Mouse (Mus musculus) R1 (cell line): ENCODE data around the gene Olfr70.

Source experiments
- DNase-seq: peaks from one replicate; pipeline ENCODE4 v3.0.0-alpha.2; 2018; ENCODE audit warnings: low read depth, low spot score

Gene Olfr70

DNA sequence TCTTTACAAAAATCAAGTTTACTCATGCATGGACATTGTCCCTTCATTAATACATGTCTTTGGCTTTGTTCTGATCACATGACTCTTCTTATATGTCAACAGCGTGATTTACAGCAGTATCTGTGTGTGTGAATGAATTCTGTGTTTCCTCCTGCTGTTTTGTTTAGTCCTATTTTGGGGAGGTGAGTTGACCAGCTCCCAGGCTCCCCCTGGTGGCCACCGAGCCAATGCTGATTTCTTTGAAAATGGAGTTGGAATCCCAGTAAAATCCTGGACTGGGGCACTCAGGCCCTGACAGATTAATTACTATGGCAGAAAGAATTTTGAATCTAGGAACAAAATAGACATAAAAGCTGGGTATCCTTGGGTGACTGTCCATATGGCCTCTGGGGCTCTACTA lies 11.2 kb upstream of the Olfr70 start:
- peak; percentile 65 for DNase-seq

DNA sequence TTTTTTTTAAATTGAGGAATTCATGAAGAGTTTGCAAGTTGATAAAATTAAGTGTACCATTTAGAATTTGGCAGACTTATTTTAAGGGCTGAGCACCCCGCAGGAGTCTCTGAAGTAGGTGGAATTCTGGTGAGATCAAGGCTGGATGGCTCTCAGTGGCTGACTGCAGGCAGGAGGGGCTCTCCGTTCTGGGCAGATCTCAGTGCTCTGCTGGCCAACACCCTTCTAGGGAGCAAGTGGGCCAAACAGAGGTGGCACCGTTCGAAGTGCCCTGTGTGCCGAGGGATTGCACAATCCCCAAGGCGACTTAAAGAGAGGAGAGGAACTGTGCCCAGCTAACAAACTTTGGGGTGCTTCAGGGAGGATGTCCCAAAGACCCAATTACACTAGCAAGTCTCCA lies 9.3 kb upstream of the Olfr70 start, which contains the start of gene Olfr71:
Gene Olfr71 (minus strand): TSS at position 387 of the 400 bp plus-strand sequence.
- no peak for DNase-seq

DNA sequence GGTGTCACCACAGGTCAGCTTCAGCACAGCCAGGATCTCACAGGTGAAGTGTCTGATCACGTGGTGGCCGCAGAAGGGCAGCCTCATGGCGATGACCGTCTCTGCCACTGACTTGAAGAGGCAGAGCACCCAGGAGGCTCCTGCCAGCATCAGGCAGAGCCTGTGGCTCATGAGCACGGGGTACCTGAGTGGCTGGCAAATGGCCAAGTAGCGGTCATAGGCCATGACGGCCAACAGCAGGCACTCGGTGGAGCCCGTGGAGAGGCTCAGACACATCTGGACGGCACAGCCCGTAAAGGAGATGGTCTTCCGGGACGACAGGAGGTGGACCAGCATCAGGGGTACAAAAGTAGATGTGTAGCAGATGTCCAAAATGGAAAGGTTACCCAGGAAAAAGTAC lies 5.4 kb upstream of the Olfr70 start:
- DNase-seq: no peak

DNA sequence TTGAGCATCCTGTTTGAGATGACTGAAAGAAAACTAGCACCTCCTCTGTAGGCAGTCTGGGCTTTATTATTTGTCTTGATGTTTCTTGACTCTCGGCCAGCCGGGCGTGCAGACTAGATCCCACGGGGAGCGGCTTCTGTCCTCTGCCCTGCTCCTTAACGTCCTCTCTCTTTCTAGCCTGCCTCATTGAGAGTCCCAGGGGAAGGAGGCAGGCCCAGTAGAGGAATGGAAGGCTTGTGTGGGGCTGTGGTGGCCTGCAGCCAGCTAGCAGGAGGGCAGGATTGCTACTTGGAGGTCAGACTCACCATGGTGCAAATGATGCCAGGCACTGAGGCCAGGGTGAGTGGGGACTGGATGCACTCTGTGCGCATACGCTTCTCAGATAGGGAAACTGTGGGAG lies 3.2 kb upstream of the Olfr70 start:
- no peak for DNase-seq

DNA sequence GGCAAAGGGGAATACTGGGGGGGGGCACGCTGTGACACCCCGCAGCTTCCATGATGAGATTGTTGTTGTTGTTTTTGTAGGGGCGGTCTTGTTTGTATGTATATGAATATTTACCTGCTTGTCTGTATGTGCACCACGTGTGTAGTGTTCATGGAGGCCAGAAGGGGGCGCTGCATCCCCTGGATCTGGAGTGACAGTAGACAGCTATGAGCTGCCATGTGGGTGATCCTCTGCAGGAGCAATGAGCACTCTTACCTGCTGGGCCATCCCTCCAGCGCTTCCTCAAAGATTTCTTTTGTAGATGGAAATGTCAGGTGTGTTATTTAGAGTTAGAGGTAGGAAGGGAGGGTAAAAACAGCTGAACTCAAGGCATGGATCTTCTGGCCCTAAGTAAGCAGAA lies 2.8 kb upstream of the Olfr70 start:
- DNase-seq: peak; percentile 80

DNA sequence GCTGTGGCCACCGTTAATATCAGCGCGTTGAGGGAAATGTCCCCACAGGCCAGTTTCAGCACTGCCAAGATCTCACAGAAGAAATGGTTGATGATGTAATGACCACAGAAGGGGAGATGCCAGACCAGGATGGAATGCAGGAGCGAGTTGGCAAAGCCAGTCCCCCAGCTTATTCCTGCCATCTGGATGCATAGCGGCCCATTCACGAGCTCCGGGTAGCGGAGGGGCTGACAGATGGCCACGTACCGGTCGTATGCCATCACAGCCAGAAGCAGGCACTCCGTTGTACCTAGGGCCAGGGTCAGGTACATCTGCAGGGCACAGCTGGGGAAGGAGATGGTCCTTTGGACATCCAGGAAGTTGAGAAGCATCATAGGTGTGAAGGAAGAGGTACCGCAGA lies 4.0 kb downstream of the Olfr70 start:
- no peak for DNase-seq

DNA sequence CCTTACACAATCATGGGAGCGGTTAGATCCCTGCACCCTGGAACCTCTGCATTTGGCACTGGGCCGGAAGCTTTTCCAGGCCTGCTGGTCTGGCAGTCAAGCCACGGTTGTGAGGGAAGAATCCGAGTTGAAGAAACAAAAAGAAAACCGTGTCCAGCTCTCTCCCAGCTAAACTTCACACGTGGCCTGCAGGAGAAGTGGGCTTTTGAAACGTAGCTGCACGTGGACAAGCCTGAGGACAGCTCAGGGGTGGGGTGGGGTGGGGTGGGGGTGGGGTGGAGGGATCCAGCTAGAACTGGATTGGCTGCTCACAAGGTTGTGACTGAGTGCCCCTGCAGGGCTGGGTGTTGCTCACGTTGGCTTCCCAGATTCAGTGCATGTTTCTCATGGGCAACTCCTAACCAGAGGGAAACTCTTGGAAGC lies 5.3 kb downstream of the Olfr70 start:
- DNase-seq: no peak

DNA sequence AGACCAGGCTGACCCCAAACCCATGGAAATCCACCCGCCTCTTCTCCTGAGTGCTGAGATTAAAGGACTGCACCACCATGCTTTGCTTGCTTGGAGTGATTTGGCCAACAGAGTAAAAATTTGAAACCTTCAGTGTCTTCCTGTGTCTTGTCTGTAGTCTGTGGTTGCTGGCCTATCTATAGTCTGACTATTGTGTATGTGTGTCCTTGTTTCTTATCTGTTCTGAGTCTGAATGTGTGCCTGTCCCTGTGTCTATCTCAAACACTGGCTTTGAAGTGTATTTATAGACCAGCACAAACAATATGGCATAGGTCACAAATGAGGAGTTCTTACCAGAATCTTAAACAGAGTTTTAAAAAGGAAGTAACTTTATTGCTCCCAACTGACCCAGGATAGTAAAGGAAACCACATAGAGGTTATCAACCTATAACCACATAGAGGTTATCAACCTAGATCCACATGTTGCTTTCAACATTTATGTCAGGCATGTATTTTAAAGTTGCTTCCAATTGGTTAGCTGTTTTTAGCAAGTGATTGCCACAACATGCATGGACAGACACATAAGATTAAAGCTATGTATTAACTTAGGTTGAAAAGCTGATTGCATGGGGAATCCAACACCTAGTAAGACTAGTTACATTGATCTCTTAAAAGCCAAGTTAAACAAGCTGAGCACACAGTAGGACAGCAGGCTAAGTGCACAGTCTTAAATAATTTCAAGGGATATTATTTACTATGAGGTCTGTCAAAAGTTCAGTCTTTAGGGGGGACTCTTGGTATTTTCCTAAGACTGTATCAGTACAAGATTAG lies 6.0 kb downstream of the Olfr70 start:
- no peak for DNase-seq

DNA sequence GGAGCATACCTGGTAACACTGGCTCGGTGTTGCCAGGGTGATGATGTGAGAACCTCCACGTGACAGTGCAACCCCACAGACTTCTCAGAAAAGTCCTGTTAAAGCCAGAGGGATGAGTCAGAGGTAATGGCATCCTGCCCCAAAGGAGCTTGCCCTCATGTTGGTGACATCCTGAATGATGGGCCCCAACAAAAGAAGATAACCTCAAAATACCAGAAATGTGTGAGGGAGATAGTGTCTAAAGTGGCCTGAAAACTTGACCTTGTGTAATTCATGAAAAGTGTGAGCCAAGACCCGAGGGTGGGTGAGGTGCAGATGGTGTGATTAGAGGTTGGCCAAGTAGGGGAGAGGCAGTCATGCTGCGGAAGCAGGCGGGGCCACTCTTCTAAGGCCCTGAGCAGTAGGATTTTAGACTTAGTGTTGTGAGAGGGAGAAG lies 6.8 kb downstream of the Olfr70 start:
- peak; percentile 25 for DNase-seq

DNA sequence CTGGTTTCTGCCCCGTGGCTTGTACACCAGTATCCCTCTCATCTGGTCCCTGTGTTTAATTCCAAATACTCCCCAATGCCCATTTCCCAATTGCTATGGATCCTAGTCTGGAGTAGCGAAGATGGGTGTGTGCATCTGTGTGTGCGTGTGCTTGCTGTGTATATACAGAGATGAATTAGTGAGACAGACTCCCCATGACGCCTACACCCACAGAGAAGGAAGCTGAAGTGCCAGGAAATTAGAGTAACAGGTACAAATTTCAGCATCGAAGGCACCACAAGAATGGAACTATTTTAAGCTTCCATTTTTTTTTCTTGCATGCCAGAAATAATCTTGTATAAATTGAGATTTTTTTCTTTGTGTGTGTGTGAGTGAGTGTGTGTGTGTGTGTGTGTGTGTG lies 9.6 kb downstream of the Olfr70 start:
- no peak for DNase-seq

DNA sequence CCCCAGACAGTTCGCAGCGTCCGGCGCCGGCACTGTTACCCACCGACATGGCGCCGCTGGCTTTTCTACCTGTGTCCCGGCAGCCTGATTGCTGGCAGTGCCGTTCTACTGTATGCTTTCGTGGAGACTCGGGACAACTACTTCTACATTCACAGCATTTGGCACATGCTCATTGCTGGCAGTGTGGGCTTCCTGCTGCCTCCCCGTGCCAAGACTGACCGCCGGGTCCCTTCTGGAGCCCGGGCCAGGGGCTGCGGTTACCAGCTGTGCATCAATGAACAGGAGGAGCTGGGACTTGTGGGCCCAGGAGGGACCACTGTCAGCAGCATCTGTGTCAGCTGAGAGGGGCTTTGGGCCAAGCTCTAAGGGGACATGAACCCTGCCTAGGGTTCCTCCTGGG lies 10.6 kb downstream of the Olfr70 start:
- no peak for DNase-seq

DNA sequence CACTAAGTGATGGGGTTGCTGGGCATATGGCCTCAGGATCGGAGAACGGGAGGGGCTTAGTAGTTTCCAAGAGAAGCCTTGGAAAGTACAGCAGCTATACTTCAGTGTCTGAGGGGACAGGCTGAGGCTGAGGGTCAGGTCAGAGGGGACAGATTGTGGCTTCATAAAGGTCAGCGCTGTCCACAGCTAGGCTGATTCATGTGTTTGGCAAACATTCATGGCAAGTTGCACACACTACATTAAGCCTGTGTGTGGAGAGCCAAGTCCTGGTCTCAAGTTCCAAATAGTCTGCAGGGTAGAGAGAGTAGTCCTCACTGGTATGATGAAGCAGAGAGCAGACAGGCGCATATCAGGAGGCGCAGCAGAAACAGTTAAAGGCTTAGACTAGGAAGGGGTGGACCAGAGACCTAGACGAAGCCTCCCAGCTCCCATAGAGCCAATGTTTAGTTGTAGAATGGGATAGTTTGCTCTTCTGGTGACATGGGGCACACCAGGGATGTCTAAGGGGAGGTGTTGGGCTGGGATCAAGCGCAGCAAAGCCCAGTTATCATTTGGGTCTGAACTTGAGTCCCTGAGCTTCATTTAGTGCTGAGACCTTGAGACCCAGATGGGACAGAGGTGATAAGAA lies 21.1 kb downstream of the Olfr70 start:
- DNase-seq: no peak

DNA sequence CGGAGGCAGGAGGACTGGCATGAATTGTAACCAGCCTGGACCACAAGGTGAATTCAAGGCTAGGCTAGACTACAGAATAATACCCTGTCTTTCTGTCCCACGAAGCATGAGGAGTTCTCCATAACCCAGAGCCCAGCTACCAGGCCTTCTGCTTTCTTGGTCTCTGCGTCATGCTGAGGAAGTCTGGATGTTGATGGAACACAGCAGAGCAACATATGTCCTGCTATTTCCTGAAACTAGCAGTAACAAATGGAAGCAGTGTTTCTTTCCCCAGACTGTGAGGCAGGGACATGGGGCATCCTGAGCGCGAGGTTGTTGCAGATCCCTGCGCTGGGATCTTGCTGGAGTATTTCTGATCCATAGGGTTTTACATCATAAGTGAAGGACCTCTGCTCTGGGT lies 22.1 kb downstream of the Olfr70 start:
- no peak for DNase-seq

DNA sequence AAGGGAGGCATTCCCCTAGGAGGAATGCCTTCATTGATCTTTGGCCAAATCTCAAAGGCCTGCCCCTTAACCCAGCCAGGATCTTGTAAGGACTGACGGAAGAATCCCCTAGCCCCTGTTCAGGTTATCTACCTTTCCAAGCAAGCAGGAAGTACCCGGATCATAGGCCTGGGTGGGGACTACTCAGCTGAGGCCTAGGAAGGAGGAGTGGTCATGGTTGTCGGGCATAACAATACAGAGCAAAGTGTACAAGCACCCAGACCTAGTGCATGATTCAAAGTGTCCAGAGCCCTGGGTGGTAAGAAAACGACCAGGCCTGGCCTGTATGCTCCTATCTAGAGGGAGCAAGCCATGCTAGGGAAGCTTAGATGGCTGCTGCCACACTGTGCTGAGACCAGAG lies 25.0 kb downstream of the Olfr70 start:
- DNase-seq: peak; percentile 46

DNA sequence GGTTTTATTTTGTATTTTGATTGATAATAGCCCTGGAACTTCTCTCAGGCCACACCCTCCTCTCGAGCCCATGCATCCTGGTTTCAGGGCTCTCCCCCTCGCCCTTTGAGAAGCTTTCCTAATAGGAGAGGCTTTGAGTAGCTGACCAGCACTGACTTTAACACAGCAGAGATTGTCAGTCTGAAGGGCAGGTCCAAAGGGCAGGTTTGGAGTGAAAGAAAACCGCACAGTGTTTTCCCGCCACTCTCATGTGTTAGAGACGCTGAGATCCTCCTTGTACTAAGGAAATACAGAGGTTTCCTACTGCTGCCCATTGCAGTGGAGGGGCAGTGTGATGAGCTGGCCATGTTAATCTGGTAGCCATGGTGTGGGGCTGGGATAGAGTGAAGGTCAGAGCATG lies 25.6 kb downstream of the Olfr70 start:
- DNase-seq: no peak

DNA sequence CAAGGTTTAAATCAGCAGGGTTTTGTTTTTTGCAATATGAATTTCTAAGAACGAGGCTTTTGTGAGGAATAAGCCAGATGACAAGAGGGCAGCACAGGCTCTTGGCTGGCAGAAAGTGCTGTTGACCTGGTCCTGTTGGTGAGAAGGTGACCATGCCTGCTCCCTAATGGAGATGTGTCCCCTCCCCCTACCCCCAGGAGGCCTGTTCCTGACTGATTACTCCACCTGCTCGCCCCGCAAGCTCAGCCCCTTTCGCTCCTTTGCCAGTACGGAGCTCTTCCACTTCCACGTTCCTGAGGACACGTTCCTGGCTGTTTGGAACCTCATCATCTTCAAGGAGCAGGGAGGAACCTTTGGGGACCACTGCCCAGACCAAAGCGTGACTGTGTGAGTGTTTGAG lies 26.9 kb downstream of the Olfr70 start:
- DNase-seq: no peak

DNA sequence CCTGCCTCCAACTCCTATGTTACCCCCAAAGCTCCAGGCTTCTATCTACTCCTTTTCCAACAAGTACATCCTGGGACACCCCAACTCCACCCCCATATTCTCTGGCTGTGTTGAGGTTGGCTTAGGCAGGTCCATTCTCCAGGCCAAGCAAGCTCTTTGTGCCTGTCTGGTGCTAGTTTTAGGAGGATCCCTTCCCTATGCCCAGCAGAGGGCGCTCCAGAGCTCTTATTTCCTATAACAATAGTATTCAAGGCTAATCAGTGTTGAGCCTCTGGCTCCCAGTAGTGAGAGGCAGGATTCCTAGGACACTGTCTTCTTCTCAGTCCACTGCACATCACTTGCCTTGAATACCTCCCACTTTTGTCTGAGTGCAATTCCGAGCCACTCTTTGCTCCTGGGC lies 28.5 kb downstream of the Olfr70 start:
- peak; percentile 92 for DNase-seq

DNA sequence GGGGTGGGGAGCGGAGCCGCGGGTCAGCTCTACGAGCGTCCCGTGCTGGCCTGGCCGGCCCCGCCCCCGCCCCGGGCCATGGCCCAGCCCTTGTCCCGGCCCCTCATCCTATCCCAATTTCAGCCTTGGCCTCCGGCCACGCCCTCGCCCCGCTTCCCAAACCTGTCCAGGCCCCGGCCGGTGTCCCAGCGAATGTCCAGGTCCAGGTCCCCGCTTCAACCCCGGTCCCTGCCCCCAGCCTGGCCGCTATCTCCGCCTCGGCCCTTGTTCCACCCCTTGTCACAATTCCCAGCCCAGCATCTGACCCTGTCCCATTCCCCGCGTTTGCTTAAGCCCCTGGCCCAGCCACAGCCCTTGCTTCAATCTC lies 31.2 kb downstream of the Olfr70 start:
- peak; percentile 70 for DNase-seq

DNA sequence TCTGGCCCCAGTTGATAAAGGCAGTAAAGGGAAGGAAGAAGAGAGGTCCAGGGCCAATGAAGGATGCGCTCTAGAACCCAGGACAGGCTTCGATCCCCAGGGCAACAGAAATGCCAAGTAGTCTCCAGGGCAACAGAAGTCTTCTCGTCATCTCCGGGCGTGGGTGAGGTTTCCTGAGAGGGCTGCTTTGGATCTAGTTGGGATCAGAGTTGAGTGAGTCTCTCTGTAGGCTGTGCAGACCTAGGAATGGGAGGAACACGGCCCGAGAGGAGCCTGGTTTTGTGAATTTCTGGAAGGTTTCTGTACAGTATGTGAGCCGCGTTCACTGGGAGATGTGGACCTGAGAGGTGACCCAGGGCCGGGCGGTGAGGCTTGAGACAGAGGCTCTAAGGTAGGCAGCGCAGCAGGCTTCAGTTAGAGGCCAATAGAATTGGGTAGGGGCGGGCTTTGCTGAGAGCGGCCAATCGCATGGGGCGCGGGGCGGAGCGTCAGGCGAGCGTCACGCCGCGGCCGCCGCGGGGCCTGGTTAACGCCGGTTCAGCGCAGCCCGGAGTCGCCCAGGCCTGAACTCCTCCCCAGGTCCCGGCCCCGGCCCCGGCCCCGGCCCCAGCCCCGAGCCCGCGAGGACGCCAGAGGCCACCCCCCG lies 31.7 kb downstream of the Olfr70 start, which contains the start of the genes Tmem8b and Fam221b:
Gene Tmem8b (plus strand): TSS at position 190 of the 646 bp plus-strand sequence.
Gene Fam221b (minus strand): TSS at position 364 of the 646 bp plus-strand sequence.
- peak; percentile 89 for DNase-seq

DNA sequence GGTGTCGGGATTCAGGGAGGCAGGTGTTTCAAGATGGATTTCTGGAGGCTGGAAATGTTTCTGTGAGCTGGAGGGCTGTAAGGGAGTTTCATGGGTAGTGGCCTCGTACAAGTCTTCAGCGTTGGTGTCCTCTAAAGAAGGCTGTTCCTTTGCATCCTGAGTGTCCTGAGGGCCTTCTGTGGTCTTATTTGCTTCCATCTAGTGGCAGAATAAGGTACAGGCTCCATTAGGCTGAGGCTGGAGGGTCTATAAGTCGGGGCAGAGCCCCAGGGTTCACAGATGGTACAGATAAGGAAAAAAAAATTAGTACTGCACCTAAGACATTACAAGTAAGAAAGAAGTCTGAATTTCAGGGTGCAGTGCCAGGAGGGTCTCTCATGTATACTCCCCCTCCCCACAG lies 34.2 kb downstream of the Olfr70 start:
- DNase-seq: peak; percentile 50

DNA sequence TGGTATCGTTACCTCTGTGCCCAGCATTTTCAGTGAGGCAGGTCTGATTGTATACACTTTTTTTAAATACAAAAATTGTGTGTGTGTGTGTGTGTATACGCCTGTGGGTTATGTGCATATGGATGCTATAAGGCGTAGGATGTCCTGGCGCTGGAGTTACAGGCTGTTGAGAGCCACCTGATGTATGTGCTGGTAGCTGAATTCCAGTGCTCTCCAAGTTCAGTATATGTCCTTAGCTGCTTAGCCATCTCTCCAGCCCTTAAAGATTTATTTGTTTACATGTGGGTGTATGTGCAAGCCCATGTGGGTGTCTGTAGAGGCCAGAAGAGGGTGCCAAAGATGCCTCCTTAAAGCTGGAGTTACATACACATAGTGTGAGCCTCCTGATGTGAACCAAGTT lies 43.5 kb downstream of the Olfr70 start:
- DNase-seq: peak; percentile 36

DNA sequence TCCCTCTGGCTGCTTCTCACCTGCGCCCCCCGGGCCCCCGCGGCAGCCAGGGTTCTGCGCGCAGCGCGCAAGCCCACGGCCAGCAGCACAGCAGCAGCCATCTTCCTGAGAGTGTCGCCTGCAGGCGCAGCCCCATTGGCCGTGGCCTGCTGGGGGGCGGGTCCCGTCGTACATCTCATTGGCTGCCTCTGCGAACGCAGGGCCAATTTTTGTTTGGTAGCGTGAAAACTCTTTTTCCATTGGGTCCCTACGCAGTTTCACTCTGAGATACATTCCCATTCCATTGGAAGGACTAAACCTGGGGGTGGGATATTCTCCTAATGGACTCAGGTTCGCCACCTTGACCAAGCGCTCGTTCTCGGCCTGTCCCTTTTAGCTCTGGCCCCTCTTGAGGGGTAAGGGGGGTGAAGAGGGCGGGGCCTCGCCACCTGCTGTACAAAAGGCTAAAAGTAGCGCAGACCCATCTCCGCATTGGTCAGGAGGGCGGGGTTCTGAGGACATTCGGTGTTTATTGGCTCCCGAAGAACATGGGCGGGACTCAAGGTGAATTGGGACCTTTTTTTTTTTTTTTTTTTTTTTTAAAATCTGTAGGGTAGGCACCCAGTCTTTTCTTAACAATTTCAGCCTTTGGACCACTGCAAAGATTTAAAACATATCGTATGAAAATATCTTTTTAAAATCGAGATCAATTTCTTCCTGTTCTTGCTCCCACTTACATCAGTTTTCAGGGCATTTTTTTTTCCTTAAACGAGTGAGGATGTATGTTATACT lies 44.1 kb downstream of the Olfr70 start, which contains the start of gene Hint2:
Gene Hint2 (minus strand): TSS at position 128 of the 771 bp plus-strand sequence.
- peak; percentile 100 for DNase-seq
